Mouse (Mus musculus) urinary bladder, postnatal 25 days (tissue): ENCODE measurements around the gene Gemin8.

Experiments used
- DNase-seq: peaks from one replicate; pipeline ENCODE4 v3.0.0; 2022; ENCODE audit warnings: low spot score

Gemin8 gene

GRCm38 (mm10) chrX:166169892-166170799, at the start of gene Gemin8:
Gemin8 (plus strand) TSS chrX:166170454.
- peak; percentile 83 for DNase-seq

- no peak for DNase-seq
Observed at GRCm38 (mm10) chrX:166147158-166147846, 23.0 kb upstream of the Gemin8 start.

GRCm38 (mm10) chrX:166162773-166163172, 7.5 kb upstream of the Gemin8 start:
- no peak for DNase-seq

GRCm38 (mm10) chrX:166167307-166167706, 2.9 kb upstream of the Gemin8 start:
- DNase-seq = peak; percentile 8

- no peak for DNase-seq
Observed at GRCm38 (mm10) chrX:166167923-166168322, 2.3 kb upstream of the Gemin8 start.

- no peak for DNase-seq
Observed at GRCm38 (mm10) chrX:166170800-166171738, 815 bp downstream of the Gemin8 start.

GRCm38 (mm10) chrX:166172041-166172440, 1.8 kb downstream of the Gemin8 start:
- no peak for DNase-seq

- DNase-seq = no peak
Observed at GRCm38 (mm10) chrX:166172661-166173060, 2.4 kb downstream of the Gemin8 start.

- no peak for DNase-seq
Observed at GRCm38 (mm10) chrX:166173796-166174195, 3.5 kb downstream of the Gemin8 start.

- no peak for DNase-seq
Observed at GRCm38 (mm10) chrX:166177929-166178328, 7.7 kb downstream of the Gemin8 start.

GRCm38 (mm10) chrX:166183094-166183493, 12.8 kb downstream of the Gemin8 start:
- no peak for DNase-seq

GRCm38 (mm10) chrX:166185327-166185913, 15.2 kb downstream of the Gemin8 start:
- no peak for DNase-seq

GRCm38 (mm10) chrX:166187803-166188202, 17.5 kb downstream of the Gemin8 start:
- DNase-seq = no peak

- DNase-seq = no peak
Observed at GRCm38 (mm10) chrX:166196327-166196726, 26.1 kb downstream of the Gemin8 start.

- DNase-seq = no peak
Observed at GRCm38 (mm10) chrX:166198266-166198665, 28.0 kb downstream of the Gemin8 start.

- no peak for DNase-seq
Observed at GRCm38 (mm10) chrX:166199812-166200211, 29.6 kb downstream of the Gemin8 start.

- no peak for DNase-seq
Observed at GRCm38 (mm10) chrX:166214576-166214975, 44.3 kb downstream of the Gemin8 start.

- DNase-seq = no peak
Observed at GRCm38 (mm10) chrX:166216248-166216647, 46.0 kb downstream of the Gemin8 start.

- no peak for DNase-seq
Observed at GRCm38 (mm10) chrX:166216720-166217119, 46.5 kb downstream of the Gemin8 start.

GRCm38 (mm10) chrX:166219331-166219730, 49.1 kb downstream of the Gemin8 start:
- no peak for DNase-seq

- DNase-seq = no peak
Observed at GRCm38 (mm10) chrX:166226856-166227255, 56.6 kb downstream of the Gemin8 start.

GRCm38 (mm10) chrX:166229750-166230149, 59.5 kb downstream of the Gemin8 start:
- DNase-seq = no peak
